Mouse (Mus musculus) C2C12 (cell line): Measurements from ENCODE around the gene Abcc5.
A peak's percentile ranks its signal among the peaks of the same experiment; 100 is the strongest.

Experiments
- CEBPB ChIP-seq: IDR thresholded peaks from one replicate; pipeline ENCODE4 v1.6.1; 2011; ENCODE audit warnings: low read depth, mild to moderate bottlenecking, control low read depth, moderate library complexity
- CTCF ChIP-seq: IDR thresholded peaks from one replicate; pipeline ENCODE4 v1.5.1; 2011; ENCODE audit not compliant: control insufficient read depth, insufficient read depth, insufficient read length
- MAX ChIP-seq: IDR thresholded peaks from one replicate; pipeline ENCODE4 v1.6.1; 2011; ENCODE audit warnings: mild to moderate bottlenecking, control low read depth
- MYOD1 ChIP-seq: IDR thresholded peaks from one replicate; pipeline ENCODE4 v1.6.1; 2011; ENCODE audit warnings: low read depth; ENCODE audit not compliant: control insufficient read depth, insufficient read length
- MYOG ChIP-seq: IDR thresholded peaks from one replicate; pipeline ENCODE4 v1.6.1; 2011; ENCODE audit not compliant: control insufficient read depth, insufficient read length; ENCODE audit errors: extremely low read depth
- USF1 ChIP-seq: IDR thresholded peaks from one replicate; pipeline ENCODE4 v1.6.1; 2011; ENCODE audit warnings: low read depth, mild to moderate bottlenecking, control low read depth, moderate library complexity

DNA sequence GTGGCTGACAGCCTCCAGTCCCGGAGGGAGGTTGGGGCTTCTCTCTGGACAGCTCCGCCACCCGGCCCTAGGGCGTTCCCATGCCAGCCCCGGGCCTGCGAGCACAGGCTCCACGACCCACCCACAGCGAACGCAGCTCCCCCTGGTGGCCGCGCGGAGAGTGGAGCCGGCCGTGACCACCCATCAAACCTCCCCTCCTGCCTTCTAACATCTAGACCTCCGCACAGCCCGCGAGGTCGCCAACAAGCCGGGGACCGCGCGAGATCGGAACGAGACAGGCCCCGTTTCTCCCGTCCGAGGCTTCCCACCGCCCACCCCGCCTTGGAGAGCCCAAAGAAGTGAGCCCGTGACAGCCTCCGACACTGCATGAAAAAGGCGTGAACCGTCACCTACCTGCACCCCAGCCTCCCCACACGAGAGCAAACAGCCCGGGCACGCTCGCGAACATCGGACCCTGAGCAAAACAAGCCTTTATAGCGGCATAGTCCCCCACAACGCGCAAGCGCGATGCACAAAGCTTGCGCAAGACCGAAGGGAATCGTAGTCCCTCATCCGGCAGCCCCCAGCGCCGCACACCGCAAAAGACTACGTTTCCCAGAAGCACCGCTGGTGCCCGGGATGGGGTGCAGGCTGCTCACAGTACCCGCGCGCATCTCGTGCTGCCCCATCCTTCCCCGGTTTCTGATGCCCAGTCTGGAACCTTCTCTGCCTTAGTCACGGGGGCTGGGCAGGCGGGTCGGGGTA, at the start of gene Abcc5:
- peak; percentile 97 for TF ChIP-seq CTCF
- no peak for TF ChIP-seq USF1
- TF ChIP-seq CEBPB, result peak; percentile 98
- peak; percentile 70 for TF ChIP-seq MAX
- TF ChIP-seq MYOD1, result no peak
- no peak for TF ChIP-seq MYOG
